8 mouse cellular contexts compared by ENCODE assay signal in the genomic region with DNA sequence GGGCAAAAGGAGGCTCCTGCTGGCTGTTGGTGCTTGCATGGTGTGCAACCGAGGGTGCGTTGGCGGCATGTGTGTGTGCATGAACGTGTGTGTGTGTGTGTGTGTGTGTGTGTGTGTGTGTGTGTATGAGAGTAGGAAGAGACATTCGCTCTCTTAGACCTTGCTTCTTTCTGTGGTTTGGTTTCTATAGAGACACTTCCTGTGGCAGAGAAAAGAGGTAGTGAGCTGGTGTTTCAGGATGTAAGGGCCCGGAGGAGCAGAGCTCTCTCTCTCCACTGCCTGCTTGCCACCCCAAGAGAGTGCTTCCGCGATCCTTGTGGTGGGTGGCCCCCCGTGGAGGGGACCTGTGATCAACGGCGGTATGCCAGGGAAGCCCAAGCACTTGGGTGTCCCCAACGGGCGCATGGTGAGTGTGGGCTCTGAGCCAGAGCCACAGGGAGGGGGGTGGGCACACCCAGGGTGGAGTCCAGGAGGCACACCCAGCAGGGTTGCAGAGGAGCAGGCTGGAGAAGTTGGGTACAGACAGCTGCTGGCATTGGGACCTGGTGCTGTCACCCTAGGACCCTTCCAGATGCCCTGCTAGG. TPM values are rescaled to one million over a fixed set of nuclear protein-coding genes. Genes with fewer than 3 reads are reported as not detected.
A peak's percentile ranks its signal among the peaks of the same experiment; 100 is the strongest.
DNase-seq lines count a peak whose midpoint lies in the region; ATAC-seq and TF ChIP-seq lines count a peak whose summit lies in the region.

A gene (plus strand): TSS at position 202 of the 584 bp plus-strand sequence.

- DNase-seq in A20 (ENCODE audit: low read depth, low spot score) (peak; percentile 89), G1E (ENCODE audit: low spot score) (peak; percentile 84)
- peak; percentile 7 to 59 for DNase-seq in heart, adult 9 months (ENCODE audit: low spot score in 2 of 2)
- peak; percentile 48 to 49 for DNase-seq in left cerebral cortex, postnatal 36 days (ENCODE audit: low spot score in 2 of 2)
- peak; percentile 84 to 90 for DNase-seq in thymus, postnatal 36 days
- DNase-seq in cerebellum, postnatal 25 days: no peak
- DNase-seq in Muller cell, postnatal 12 days (ENCODE audit: inconsistent ontology term): no peak

- H3K4me1 ChIP-seq in G1E (ENCODE audit: insufficient read depth, low read depth, low read length): peaks cover 49% of the 10 kb centered on the region

- no peak within 1 kb of the TSS for H3ac ChIP-seq in myocyte (ENCODE audit: control insufficient read depth, insufficient read length)

- H3K4me3 ChIP-seq in G1E (ENCODE audit: low read depth, low read length) (peak within 1 kb of the TSS; percentile 72), myocyte (no peak within 1 kb of the TSS)

- peak; percentile 87 for ATAC-seq in G1E (ENCODE audit: extremely low read depth, insufficient number of reproducible peaks, low FRiP score, poor library complexity, severe bottlenecking)

- peak within 1 kb of the TSS; percentile 33 for H3K4me2 ChIP-seq in myocyte (ENCODE audit: low read depth)

- H3K27me3 ChIP-seq in G1E (ENCODE audit: insufficient read depth, low read length): peaks cover 38% of the 10 kb centered on the region
- peaks cover 26% of the 10 kb centered on the region for H3K27me3 ChIP-seq in myocyte (ENCODE audit: control insufficient read depth, insufficient read depth, insufficient read length)

- TF ChIP-seq CTCF in G1E (IDR thresholded peaks at IDR 0.05; ENCODE audit: low read depth, low read length): no peak

- TF ChIP-seq POLR2A in myocyte (IDR thresholded peaks at IDR 0.05; ENCODE audit: insufficient read length, low read depth): no peak

- no peaks in the 10 kb centered on the region for H3K9me3 ChIP-seq in G1E (replicated peaks)

- intact Hi-C loops in left cerebral cortex, postnatal 36 days (cut with DNase I): no loop called here

- H3K79me2 ChIP-seq in myocyte (ENCODE audit: control insufficient read depth, insufficient read depth): no peaks in the 10 kb centered on the region

- H3K36me3 ChIP-seq in G1E (replicated peaks) (peaks cover 11% of the 10 kb centered on the region), myocyte (ENCODE audit: control insufficient read depth, insufficient read depth) (no peaks in the 10 kb centered on the region)

TF ChIP-seq in myocyte, 11 proteins besides CTCF, POLR2A, EP300 and RAD21:
- TF ChIP-seq TCF3 (IDR thresholded peaks at IDR 0.05; ENCODE audit: insufficient read length, low read depth) (no peak), E2F4 (IDR thresholded peaks at IDR 0.05; ENCODE audit: insufficient read depth) (no peak), POLR2AphosphoS2 (IDR thresholded peaks at IDR 0.05; ENCODE audit: insufficient read length, low read depth) (no peak), USF1 (IDR thresholded peaks at IDR 0.05; ENCODE audit: low read depth) (no peak), MYOD1 (IDR thresholded peaks at IDR 0.05; ENCODE audit: control insufficient read depth in 1 of 3, insufficient read length in 2 of 3, low read depth in 2 of 3) (peak in 1 of 3 experiments; percentile 82), SRF (IDR thresholded peaks at IDR 0.05; ENCODE audit: control insufficient read depth, insufficient read length, low read depth) (no peak), MAX (IDR thresholded peaks at IDR 0.05; ENCODE audit: low read depth) (no peak), CEBPB (IDR thresholded peaks at IDR 0.05; ENCODE audit: insufficient read depth, poor library complexity, severe bottlenecking) (no peak), TCF12 (IDR thresholded peaks at IDR 0.05; ENCODE audit: insufficient read depth, poor library complexity, severe bottlenecking) (peak; percentile 24), MYOG (IDR thresholded peaks at IDR 0.05; ENCODE audit: control insufficient read depth in 1 of 3, insufficient read depth in 1 of 3, insufficient read length in 2 of 3, low read depth in 2 of 3) (peak in 2 of 3 experiments; percentile 55 to 89), REST (IDR thresholded peaks at IDR 0.05; ENCODE audit: insufficient read depth, insufficient read length) (no peak)

RNA-seq across cellular contexts. Expression of the gene that starts here (rescaled TPM):
- 2.2 and 6.4 TPM in 2 replicates for total RNA-seq in G1E (2014; fragmentation: Nextera tagmentation)
- total RNA-seq in G1E (2017): 10.0 and 10.1 TPM in 2 replicates
- polyA plus RNA-seq in G1E (2012): 6.0 and 6.6 TPM in 2 replicates
- total RNA-seq in left cerebral cortex, postnatal 36 days (2021): 10 to 100 TPM; 52.3 to 53.7 TPM
- 2.3 TPM for polyA plus RNA-seq in myocyte (2012; fragmentation: generic; extraction: Trizol)

Comparison
In these comparisons a context has a peak if more than half of its experiments do, and no peak if none do; other contexts are left out.
1. RNA of the gene that starts here (total RNA-seq): 52.3 to 53.7 TPM in left cerebral cortex, postnatal 36 days; 2.2 to 10.1 TPM in G1E; every median in the first group is over 4 times any median in the second.
2. DNase-seq: peak in A20 (single experiment), G1E (single experiment), heart, adult 9 months (2 of 2), left cerebral cortex, postnatal 36 days (2 of 2) and thymus, postnatal 36 days (2 of 2); none in cerebellum, postnatal 25 days (0 of 2) and Muller cell, postnatal 12 days (single experiment).